Mouse (Mus musculus) neural tube, embryonic 15.5 days (tissue): ENCODE results near the gene Runx3. TPM values are rescaled to one million over a fixed set of nuclear protein-coding genes. Genes with fewer than 3 reads are reported as not detected.

ENCODE experiments used
- ATAC-seq: fragments of 200-750 bp; cut with Nextera tagmentation; 2 replicates; pipeline ENCODE4 v1.8.0; 2017; ENCODE audit warnings: mild to moderate bottlenecking, moderate TSS enrichment, moderate library complexity; ENCODE audit not compliant: low FRiP score
- H3K27ac ChIP-seq: fragments of 300-500 bp; sonication (generic); replicated peaks from 2 replicates; pipeline ENCODE4 v1.5.1; 2015; ENCODE audit warnings: mild to moderate bottlenecking, inconsistent platforms
- H3K27me3 ChIP-seq: fragments of 300-500 bp; sonication (generic); replicated peaks from 2 replicates; pipeline ENCODE4 v1.6.1; 2015; ENCODE audit warnings: inconsistent platforms
- H3K36me3 ChIP-seq: fragments of 300-500 bp; sonication (generic); 2 replicates; pipeline ENCODE4 v1.6.1; 2015; ENCODE audit warnings: inconsistent platforms
- H3K4me1 ChIP-seq: fragments of 300-500 bp; sonication (generic); 2 replicates; pipeline ENCODE4 v1.6.1; 2015; ENCODE audit warnings: inconsistent platforms
- H3K4me2 ChIP-seq: fragments of 300-500 bp; sonication (generic); 2 replicates; pipeline ENCODE4 v1.6.1; 2015; ENCODE audit warnings: inconsistent platforms, mild to moderate bottlenecking, moderate library complexity
- H3K4me3 ChIP-seq: fragments of 300-500 bp; sonication (generic); replicated peaks from 2 replicates; pipeline ENCODE4 v1.5.1; 2015; ENCODE audit warnings: mild to moderate bottlenecking, inconsistent platforms
- H3K9ac ChIP-seq: fragments of 300-500 bp; sonication (generic); replicated peaks from 2 replicates; pipeline ENCODE4 v1.6.1; 2015; ENCODE audit warnings: mild to moderate bottlenecking, inconsistent platforms
- H3K9me3 ChIP-seq: fragments of 300-500 bp; sonication (generic); replicated peaks from 2 replicates; pipeline ENCODE4 v1.6.1; 2016; ENCODE audit warnings: inconsistent platforms
- WGBS: fragments of 180-500 bp; shearing (Covaris S2); methylation state at CpG from one replicate; pipeline ENCODE4 v1.1.7; 2015; ENCODE audit warnings: mixed read lengths; 5-methylcytosine and 5-hydroxymethylcytosine counted together
- polyA plus RNA-seq: library from polyadenylated mRNA; unstranded; fragments of >200 nt; fragmentation: Nextera tagmentation; extraction: Ambion mirVana; gene quantifications from 2 replicates; pipeline ENCODE4 v1.2.1, GENCODE M21; 2015

Gene Runx3
- polyA plus RNA-seq, 1 experiment from 2014 or later: 0.19 TPM

DNA sequence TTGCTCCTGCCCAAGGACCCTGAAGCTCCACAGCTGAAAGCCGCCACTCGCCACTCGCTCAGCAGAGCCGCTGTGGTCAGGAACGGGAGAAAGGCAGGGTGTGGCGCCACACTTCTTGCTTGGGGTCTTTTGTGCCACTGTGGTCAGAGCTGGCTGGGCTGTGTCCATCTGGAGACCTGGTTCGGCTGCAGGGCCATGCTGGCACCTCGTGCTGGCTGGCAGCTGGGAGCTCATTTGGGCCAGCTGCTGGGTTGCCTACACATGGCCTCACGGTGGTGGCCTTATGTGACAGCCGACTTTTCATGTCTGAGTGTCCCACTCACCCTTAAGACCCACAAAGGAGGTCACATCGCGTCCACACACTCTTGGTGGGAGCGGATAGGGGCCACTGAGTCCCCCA lies 29.8 kb upstream of the Runx3 start:
- 70% methylated on average over 13 of the region's 13 CpGs for WGBS
- no peak overlapping the region for H3K27ac ChIP-seq
- H3K27me3 ChIP-seq: no peaks in the 10 kb centered on the region
- no peaks in the 10 kb centered on the region for H3K9me3 ChIP-seq
- no peak overlapping the region for H3K4me2 ChIP-seq
- no peaks in the 10 kb centered on the region for H3K36me3 ChIP-seq
- no peak overlapping the region for H3K4me3 ChIP-seq
- ATAC-seq: no peak
- H3K9ac ChIP-seq: no peak overlapping the region
- H3K4me1 ChIP-seq: no peaks in the 10 kb centered on the region

DNA sequence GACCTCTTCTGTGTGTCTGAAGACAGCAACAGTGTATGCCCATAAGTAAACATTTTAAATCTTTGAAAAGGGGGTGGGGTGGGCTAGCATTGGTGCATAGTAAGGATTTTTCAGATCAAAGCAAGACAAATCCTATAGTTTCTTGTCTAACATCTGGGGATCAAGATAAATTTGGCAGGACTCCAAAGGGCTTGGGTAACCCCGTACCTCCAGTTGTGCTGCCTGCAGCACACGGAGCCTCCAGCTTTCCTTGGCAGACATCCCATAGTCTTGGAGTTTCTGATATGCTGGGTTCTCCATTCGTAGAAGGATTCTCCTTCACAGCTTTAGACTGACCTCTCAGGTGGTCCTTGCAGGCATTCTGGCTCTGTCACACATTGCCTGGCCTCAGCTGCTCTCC lies 27.6 kb upstream of the Runx3 start:
- Histone ChIP-seq H3K9ac (no peak overlapping the region), H3K4me2 (no peak overlapping the region), H3K27ac (no peak overlapping the region), H3K4me1 (no peaks in the 10 kb centered on the region), H3K9me3 (no peaks in the 10 kb centered on the region), H3K4me3 (no peak overlapping the region), H3K27me3 (no peaks in the 10 kb centered on the region), H3K36me3 (no peaks in the 10 kb centered on the region)
- no peak for ATAC-seq
- 66% methylated on average over 3 of the region's 3 CpGs for WGBS

DNA sequence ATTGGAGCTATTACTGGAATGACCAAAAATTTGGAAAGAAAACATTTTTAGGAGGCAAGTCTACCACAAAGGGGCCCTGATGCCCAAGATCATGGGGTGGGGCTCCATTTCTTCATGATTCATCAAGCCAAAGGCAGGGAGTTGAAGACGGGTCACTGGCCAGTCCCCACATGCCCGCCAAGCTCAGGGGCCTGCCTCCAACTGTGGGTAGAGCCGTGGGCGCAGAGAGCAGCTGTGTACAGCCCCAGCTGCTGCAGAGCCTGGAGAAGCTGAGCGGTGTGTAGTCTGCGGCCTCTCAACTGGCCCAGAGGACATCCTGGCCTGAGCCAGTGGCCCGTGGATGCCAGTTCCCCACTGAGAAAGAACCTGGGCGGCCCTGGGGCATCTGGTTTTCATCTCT lies 24.8 kb upstream of the Runx3 start:
- no peaks in the 10 kb centered on the region for H3K4me1 ChIP-seq
- H3K9ac ChIP-seq: no peak overlapping the region
- H3K36me3 ChIP-seq: no peaks in the 10 kb centered on the region
- 88% methylated on average over 8 of the region's 8 CpGs for WGBS
- H3K4me2 ChIP-seq: no peak overlapping the region
- H3K27ac ChIP-seq: no peak overlapping the region
- H3K4me3 ChIP-seq: no peak overlapping the region
- no peaks in the 10 kb centered on the region for H3K9me3 ChIP-seq
- H3K27me3 ChIP-seq: no peaks in the 10 kb centered on the region
- no peak for ATAC-seq

DNA sequence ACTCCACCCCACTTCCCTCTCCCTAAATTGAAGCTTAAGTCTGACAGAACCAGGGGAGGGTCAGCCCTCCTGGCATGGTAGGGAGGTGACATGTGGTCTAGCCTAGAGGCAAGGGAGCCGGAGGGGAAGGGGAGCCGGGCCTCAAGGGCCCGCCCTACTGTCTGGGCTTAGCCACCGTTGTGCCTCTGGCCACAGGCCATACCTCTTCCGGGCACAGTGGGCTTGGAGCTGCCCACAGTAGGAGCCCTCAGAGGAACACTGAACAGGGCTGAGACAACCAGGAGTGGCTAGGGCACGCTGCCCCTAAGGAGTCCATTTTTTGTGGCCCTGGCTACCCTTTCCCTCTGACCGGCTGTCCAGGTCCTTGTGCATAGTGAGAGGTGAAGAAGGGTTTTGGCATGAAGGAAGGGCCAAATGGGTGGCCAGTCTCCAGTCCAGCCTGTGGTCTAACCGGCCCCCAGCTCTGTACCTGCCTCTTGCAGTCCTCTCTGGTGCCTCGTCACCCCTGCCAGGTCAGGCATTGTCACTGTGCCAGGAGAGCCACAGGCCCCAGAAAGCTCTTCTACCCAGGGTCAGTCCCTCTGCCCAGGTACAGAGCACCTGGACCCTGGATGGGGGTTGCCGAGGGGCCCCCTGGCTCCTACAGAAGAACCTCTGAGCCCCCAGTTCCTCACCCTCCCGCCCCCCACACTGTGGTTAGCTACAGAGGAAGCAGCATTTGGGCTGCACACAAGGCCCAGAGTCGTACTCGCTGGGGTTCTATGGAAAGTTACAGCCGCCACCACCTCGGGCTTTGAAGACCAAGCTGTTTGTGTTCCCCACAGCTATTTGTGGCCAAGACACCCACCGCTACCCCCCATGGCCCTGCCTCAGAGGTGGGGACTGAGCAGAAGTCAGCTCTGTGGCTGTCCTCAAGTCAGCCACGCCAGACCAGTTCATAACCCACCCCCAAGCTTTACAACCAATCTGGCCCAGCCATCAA lies 22.3 kb upstream of the Runx3 start:
- no peak overlapping the region for H3K4me2 ChIP-seq
- H3K9ac ChIP-seq: no peak overlapping the region
- no peak for ATAC-seq
- no peaks in the 10 kb centered on the region for H3K4me1 ChIP-seq
- no peak overlapping the region for H3K4me3 ChIP-seq
- H3K27ac ChIP-seq: no peak overlapping the region
- 93% methylated on average over 17 of the region's 17 CpGs for WGBS
- H3K27me3 ChIP-seq: peaks cover 4% of the 10 kb centered on the region; the same call in 1 of the 2 replicates
- no peaks in the 10 kb centered on the region for H3K9me3 ChIP-seq
- no peaks in the 10 kb centered on the region for H3K36me3 ChIP-seq

DNA sequence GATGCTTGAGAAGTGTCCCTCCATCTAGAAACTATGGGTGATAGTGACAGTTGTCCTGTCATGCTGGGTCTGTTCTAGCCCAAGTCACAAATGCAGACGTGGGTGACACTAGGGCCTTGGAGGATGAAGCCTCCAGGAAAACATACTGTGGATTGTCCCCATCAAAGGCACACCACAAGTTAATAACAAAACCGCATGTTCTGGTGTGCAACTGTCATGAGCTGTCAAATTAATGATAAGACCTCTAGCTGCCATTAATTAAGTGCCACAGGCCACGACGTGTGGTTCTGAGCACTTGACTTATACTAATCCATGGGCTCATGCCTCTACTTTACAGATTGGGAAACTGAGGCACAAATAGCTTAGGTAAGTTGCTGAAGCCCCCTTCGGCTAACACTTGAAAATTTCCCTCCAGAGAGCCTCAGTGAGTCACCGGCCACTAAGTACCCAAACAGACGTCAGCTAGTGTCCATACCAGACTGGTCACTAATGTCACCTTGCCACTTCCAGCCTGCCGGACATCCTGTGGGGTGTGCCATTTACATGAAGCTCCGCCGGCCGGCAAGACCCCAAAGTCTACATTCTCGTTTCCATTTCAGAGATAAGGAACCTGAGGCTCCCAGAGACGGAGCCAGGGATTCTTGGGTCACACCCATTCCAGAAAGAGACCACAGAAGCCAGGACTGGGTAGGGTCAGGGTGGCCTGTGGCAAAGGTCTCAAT lies 18.3 kb upstream of the Runx3 start:
- Histone ChIP-seq H3K4me3 (no peak overlapping the region), H3K27ac (no peak overlapping the region), H3K9me3 (no peaks in the 10 kb centered on the region), H3K9ac (no peak overlapping the region), H3K4me1 (no peaks in the 10 kb centered on the region), H3K36me3 (no peaks in the 10 kb centered on the region), H3K27me3 (peaks cover 4% of the 10 kb centered on the region; the same call in 1 of the 2 replicates), H3K4me2 (no peak overlapping the region)
- WGBS: 80% methylated on average over 13 of the region's 13 CpGs
- no peak for ATAC-seq

DNA sequence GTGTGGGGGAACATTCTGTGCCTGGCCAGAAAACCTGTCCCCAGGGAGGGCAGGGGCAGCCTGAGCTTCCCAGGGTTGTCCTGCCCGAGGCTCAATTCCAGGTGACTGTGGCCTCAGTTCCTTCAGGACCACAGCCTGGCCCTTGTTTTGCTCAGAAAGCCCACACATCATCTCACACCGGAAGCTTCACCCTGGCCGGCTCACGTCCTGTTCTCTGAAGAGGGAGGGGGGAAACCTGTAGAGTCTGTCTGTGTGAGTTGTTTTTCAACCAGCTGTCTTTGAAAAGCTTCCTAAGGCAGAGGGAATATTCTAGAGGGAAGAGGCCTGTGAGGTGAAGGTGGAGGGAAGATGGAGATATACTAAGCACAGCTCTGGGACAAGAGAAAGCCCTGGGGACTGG lies 17.7 kb upstream of the Runx3 start:
- ATAC-seq: no peak
- 67% methylated on average over 4 of the region's 4 CpGs for WGBS
- H3K9me3 ChIP-seq: no peaks in the 10 kb centered on the region
- H3K4me3 ChIP-seq: no peak overlapping the region
- no peaks in the 10 kb centered on the region for H3K4me1 ChIP-seq
- peaks cover 4% of the 10 kb centered on the region; the same call in 1 of the 2 replicates for H3K27me3 ChIP-seq
- H3K4me2 ChIP-seq: no peak overlapping the region
- H3K27ac ChIP-seq: no peak overlapping the region
- H3K9ac ChIP-seq: no peak overlapping the region
- H3K36me3 ChIP-seq: no peaks in the 10 kb centered on the region

DNA sequence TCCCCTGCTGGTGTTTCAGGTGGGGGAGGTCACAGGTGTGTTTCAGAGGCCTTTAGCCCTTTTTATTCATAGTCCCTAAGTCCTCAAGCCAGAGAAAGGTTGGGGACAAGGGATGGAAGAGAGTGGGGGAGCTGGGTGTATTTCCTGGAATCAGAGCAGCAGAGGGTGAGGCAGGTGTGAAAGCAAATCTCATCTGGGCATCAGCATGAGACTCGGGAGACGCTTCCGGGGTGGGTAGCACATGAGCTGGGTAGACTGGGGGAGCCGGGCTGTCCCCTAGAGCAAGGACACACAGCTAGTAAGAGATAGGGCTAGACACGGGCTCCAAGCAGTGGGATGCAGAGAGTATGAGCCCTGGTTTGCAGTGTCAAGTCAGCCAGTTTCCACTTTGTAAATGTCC lies 16.7 kb upstream of the Runx3 start:
- WGBS: 76% methylated on average over 5 of the region's 5 CpGs
- H3K4me2 ChIP-seq: no peak overlapping the region
- H3K4me1 ChIP-seq: no peaks in the 10 kb centered on the region
- no peak overlapping the region for H3K4me3 ChIP-seq
- no peaks in the 10 kb centered on the region for H3K36me3 ChIP-seq
- no peaks in the 10 kb centered on the region for H3K9me3 ChIP-seq
- H3K27me3 ChIP-seq: peaks cover 4% of the 10 kb centered on the region; the same call in 1 of the 2 replicates
- no peak overlapping the region for H3K9ac ChIP-seq
- no peak for ATAC-seq
- no peak overlapping the region for H3K27ac ChIP-seq

DNA sequence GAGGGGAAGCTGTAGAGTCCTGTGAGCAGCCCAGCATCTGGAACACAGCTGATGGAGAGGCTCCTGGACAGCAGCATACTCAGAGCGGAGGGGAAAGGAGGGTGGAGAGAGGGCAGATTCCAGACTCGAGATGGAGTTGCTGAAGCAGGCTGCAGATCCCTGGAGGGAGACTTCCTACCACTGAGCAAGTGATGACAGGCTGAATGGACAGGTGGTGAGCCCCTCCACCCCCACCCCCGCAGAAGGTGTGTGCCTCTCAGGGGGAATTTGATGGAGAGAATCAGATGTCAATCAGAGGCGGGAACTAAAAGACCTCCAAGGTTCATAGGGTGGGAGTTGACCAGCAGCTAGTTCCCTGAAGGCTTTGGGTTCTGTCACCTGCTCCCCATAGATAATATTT lies 13.5 kb upstream of the Runx3 start:
- no peaks in the 10 kb centered on the region for H3K36me3 ChIP-seq
- 0 out of 2 replicates have a peak, but pooled peaks cover under 1% of the 10 kb centered on the region for H3K9me3 ChIP-seq

DNA sequence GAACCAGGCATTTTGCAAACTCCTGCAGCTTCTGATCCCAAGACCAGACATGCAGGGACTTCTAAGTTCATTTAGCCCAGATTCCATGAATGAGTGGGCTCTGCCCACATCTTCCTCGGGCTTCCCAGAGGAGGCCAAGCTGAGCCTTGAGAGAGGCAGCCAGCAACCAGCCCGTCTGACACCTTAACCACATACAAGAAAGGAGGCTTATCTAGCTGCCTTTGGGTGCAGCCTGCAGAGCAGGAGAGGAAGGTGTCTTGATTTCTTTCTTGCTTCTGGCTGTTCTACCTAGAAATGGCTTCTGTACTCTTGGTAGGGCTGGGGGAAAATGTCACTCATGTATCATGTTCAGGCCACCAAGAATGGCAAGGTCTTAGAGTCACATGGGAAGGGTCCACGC lies 11.8 kb upstream of the Runx3 start:
- no peak overlapping the region for H3K4me3 ChIP-seq
- WGBS: 75% methylated on average over 3 of the region's 3 CpGs
- no peaks in the 10 kb centered on the region for H3K4me1 ChIP-seq
- H3K9ac ChIP-seq: no peak overlapping the region
- peaks cover 6% of the 10 kb centered on the region; the same call in 1 of the 2 replicates for H3K9me3 ChIP-seq
- H3K4me2 ChIP-seq: no peak overlapping the region
- 0 out of 2 replicates have a peak, but pooled peaks cover 2% of the 10 kb centered on the region for H3K27me3 ChIP-seq
- ATAC-seq: no peak
- no peak overlapping the region for H3K27ac ChIP-seq
- H3K36me3 ChIP-seq: no peaks in the 10 kb centered on the region

More for the DNA sequence above, 13.5 kb upstream of the Runx3 start:
- Histone ChIP-seq H3K27me3 (peaks cover 6% of the 10 kb centered on the region; the same call in 1 of the 2 replicates), H3K9ac (no peak overlapping the region), H3K4me2 (no peak overlapping the region), H3K4me1 (no peaks in the 10 kb centered on the region), H3K4me3 (no peak overlapping the region), H3K27ac (no peak overlapping the region)
- no peak for ATAC-seq
- WGBS: 69% methylated on average over 4 of the region's 4 CpGs

DNA sequence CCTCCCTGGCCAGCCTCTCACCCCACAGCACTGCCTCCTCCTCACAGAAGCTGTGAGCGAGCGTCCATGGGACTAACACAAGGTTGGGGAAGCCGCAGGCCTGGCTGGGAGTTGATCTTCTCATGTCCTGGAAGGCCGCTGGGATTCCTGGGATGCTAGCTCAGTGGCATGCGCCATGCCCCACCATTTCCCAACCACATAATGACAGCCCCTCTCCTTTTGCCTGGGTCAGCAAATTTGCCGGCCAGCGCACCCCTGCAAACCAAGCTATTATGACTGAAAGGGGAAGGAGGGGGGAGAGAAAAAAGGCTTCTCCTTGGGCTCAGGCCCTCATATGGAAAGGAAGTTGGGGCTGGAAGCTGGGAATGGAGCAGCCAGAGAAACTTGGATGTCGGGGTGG lies 6.8 kb upstream of the Runx3 start:
- no peak for ATAC-seq
- peaks cover 6% of the 10 kb centered on the region; the same call in 1 of the 2 replicates for H3K9me3 ChIP-seq
- H3K36me3 ChIP-seq: no peaks in the 10 kb centered on the region
- H3K4me2 ChIP-seq: no peak overlapping the region
- H3K4me1 ChIP-seq: no peaks in the 10 kb centered on the region
- no peak overlapping the region for H3K4me3 ChIP-seq
- 0 out of 2 replicates have a peak, but pooled peaks cover 2% of the 10 kb centered on the region for H3K27me3 ChIP-seq
- WGBS: 94% methylated on average over 6 of the region's 8 CpGs
- H3K27ac ChIP-seq: no peak overlapping the region
- H3K9ac ChIP-seq: no peak overlapping the region

DNA sequence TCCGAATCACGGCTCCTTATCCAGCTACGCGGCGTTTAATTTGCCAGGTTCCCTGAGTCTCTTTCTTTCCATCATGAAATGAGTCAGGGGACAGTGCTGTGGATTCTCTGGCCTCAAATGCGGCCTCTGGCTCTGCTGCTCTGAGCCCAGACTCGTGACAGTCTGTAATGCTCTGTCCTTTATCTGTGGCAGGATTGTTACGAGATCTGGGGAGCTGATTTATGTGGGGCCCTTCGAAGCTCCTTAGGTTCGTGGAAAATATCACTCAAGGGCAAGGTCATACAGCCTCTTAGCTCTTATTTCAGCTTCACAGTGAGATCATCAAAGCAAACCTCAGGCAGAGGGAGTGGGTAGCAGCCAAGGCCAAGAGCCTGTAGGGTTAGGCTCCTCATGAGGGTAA lies 6.2 kb upstream of the Runx3 start:
- no peak overlapping the region for H3K9ac ChIP-seq
- ATAC-seq: no peak
- H3K4me2 ChIP-seq: no peak overlapping the region
- H3K36me3 ChIP-seq: no peaks in the 10 kb centered on the region
- 0 out of 2 replicates have a peak, but pooled peaks cover 2% of the 10 kb centered on the region for H3K27me3 ChIP-seq
- peaks cover 6% of the 10 kb centered on the region; the same call in 1 of the 2 replicates for H3K9me3 ChIP-seq
- H3K27ac ChIP-seq: no peak overlapping the region
- no peak overlapping the region for H3K4me3 ChIP-seq
- 74% methylated on average over 10 of the region's 10 CpGs for WGBS
- H3K4me1 ChIP-seq: no peaks in the 10 kb centered on the region
